Mouse (Mus musculus) erythroblast, adult 5-6 weeks (primary cell): ENCODE measurements around the gene Naa15. TPM values are rescaled to one million over a fixed set of nuclear protein-coding genes. Genes with fewer than 3 reads are reported as not detected.
"Not testable (repeated sequence)": the region's sequence is repeated elsewhere in the genome, so short reads cannot be mapped to it uniquely, and the experiment has no call there.

ENCODE experiments used
- ATAC-seq: replicated peaks from 2 replicates; pipeline ENCODE4 v1.8.0; 2016; ENCODE audit warnings: moderate number of reproducible peaks, mild to moderate bottlenecking, moderate TSS enrichment, inconsistent platforms; ENCODE audit not compliant: poor library complexity, low FRiP score, severe bottlenecking
- total RNA-seq, 2 experiments: library from RNA; stranded (forward) in 1 of 2; stranded (reverse) in 1 of 2; fragments of 150-400 nt in 1 of 2; fragments of 200-764, 138-1000 nt in 1 of 2; gene quantifications; 2 replicates each; pipeline versions ENCODE4 v1.2.3 to v1.2.4; 2015 to 2017; ENCODE audit warnings: low replicate concordance in 2 of 2

Naa15 gene
- total RNA-seq, 2 experiments from 2014 or later, result 38.0 to 42.0 TPM

GRCm38 (mm10) chr3:51391591-51391990 lies 23.4 kb upstream of the Naa15 start:
- ATAC-seq, result no peak

- ATAC-seq, result not testable (repeated sequence)
Observed at GRCm38 (mm10) chr3:51393018-51393417, 21.9 kb upstream of the Naa15 start.

DNA sequence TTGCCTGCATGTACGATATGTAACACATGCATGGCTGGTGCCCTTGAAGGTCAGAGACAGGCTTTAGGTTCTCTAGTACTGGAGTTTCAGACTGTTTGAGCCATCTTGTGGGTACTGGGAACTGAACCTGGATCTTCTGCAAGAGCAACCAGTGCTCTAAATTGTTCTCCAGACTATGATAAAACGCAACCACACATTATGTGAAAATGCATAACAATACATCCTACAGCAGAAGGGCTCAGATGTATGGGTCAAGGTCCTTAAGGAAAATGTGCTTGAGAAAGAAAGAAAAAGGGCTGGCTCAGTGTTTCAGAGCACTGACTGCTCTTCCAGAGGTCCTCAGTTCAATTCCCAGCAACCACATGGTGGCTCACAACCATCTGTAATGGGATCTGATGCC lies 21.3 kb upstream of the Naa15 start:
- ATAC-seq, result no peak

GRCm38 (mm10) chr3:51394881-51395280 lies 20.1 kb upstream of the Naa15 start:
- no peak for ATAC-seq

- ATAC-seq, result no peak
Observed at GRCm38 (mm10) chr3:51395461-51396145, 19.3 kb upstream of the Naa15 start.

GRCm38 (mm10) chr3:51396219-51397068 lies 18.5 kb upstream of the Naa15 start, which contains the start of gene Mgarp:
TSS of gene Mgarp (minus strand) at chr3:51396738.
- peak; percentile 75 for ATAC-seq

- ATAC-seq, result no peak
Observed at GRCm38 (mm10) chr3:51397700-51398299, 17.1 kb upstream of the Naa15 start.

DNA sequence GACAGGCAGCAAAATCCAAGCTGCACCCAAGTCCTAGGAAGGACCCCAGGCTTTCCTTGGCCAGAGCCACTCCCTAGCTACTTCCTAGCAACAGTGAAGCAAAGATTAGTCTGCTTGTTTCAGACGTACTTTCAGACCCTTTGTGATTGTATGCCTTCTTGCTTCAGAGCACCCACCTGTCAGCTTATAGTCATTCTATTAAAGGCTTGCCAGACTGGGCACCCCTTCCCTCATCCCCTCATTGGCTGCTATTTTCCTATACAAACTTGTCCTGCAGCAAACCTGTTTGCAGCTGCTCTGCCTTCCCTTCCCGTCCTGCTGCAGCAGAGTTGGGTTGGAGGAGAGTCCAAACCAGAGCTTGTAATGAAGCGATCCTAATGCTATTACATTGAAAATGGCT lies 16.3 kb upstream of the Naa15 start:
- ATAC-seq, result no peak

- no peak for ATAC-seq
Observed at GRCm38 (mm10) chr3:51399531-51399930, 15.4 kb upstream of the Naa15 start.

DNA sequence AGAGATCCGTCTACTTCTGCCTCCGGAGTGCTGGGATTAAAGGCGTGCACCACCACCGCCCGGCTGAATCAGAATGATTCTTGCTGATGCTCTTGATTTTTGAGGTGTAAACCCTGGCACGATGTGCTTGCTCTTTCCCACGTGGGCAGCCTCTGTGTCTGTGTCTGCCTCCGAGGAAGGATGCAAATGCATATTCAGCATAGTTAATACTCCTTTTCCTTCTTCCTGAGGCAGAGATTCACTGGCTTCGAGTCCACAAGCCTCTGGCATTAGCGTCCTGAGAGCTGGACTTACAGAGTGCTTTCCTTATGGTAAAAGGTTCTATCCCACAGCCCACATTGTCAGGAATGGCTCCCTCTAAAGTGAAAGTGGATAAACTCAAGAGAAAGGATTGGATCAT lies 14.3 kb upstream of the Naa15 start:
- no peak for ATAC-seq

DNA sequence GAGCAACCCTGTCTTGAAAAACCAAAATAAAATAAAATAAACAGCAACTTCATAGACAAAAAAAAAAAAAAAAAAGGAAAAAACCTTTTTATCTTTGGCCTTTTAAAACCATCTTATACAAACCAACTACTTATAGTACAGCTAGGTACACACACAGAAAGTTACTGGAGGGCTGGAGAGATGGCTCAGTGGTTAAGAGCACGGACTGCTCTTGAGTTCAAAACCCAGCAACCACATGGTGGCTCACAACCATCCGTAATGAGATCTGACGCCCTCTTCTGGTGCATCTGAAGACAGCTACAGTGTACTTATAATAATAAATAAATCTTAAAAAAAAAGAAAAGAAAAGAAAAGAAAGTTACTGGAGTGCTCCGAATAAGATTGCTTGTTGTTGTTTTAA lies 12.9 kb upstream of the Naa15 start:
- not testable (repeated sequence) for ATAC-seq

- ATAC-seq, result no peak
Observed at GRCm38 (mm10) chr3:51402628-51403027, 12.3 kb upstream of the Naa15 start.

GRCm38 (mm10) chr3:51407870-51408560 lies 6.9 kb upstream of the Naa15 start:
- peak; percentile 14; the same call in 1 of the 2 replicates for ATAC-seq

GRCm38 (mm10) chr3:51408561-51409183 lies 6.3 kb upstream of the Naa15 start, which contains the start of gene Ndufc1:
TSS of gene Ndufc1 (minus strand) at chr3:51408988.
- ATAC-seq, result peak; percentile 98

- ATAC-seq, result no peak
Observed at GRCm38 (mm10) chr3:51412457-51412856, 2.5 kb upstream of the Naa15 start.

DNA sequence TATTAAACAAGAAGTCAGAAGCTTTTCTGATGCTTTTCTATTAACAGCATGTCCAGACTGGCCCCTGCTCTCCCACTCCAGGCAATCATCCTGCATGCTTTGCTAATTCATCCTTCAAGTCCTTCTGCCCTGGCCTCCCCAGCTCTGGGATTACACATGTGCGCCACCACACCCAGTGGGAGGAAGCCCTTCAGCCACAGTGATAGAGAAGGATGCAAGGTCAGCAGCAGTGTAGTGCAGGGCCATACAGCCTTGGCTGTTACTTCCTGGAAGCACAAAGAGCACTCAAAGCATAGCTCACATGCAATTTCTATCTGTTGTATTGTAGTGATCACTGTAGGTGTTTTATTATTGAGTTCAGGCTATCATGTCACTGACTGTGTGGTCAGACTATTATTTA lies 1.7 kb upstream of the Naa15 start:
- ATAC-seq, result no peak

DNA sequence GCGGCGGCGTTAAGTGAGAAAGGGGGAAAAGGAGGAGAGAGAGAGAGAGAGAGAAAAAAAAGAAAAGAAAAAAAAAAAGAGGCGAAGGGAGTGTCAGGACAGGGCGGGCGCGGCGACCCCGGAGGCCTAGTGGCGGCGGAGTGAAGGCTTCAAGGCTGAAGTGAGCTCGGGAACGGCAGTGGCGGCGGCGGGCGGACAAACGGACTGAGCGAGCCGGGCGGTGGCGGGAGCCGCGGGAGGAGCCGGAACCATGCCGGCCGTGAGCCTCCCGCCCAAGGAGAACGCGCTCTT lies 1.1 kb downstream of the Naa15 start:
- ATAC-seq, result peak; percentile 51

GRCm38 (mm10) chr3:51416364-51417134 lies 1.6 kb downstream of the Naa15 start:
- peak; percentile 62 for ATAC-seq

DNA sequence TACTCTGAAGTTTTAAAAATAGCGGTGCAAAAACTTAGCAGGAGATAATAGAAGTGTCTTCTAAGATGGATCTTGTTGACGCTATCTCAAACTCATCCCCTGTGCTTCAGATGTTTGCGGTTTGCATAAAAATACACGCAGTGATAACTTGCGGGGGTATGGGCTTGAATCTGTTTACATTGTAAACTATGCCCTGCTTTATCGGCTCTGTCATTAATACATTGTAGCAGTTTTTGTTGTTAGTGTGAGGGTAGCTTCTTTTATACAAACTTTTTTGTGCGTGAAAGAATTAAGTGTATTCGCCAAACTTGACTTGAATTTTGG lies 2.1 kb downstream of the Naa15 start:
- 0 out of 2 replicates have a peak, but pooled peaks have one; percentile 2 for ATAC-seq
